Mouse (Mus musculus): ENCODE measurements around the gene Gm28041. TPM values are rescaled to one million over a fixed set of nuclear protein-coding genes. Genes with fewer than 3 reads are reported as not detected.

Gene Gm28041
- 3.4 TPM for total RNA-seq (2023)

GRCm38 (mm10) chr13:67375050-67375911 lies at the start of gene Gm28041, which contains the start of gene Zfp456:
Gene Gm28041, minus strand, starts transcription at chr13:67375733.
Gene Zfp456, minus strand, starts transcription at chr13:67375810.

GRCm38 (mm10) chr13:67421207-67421857 lies 45.8 kb upstream of the Gm28041 start, which contains the start of gene Zfp459:
Gene Zfp459, minus strand, starts transcription at chr13:67421418.

GRCm38 (mm10) chr13:67399183-67399903 lies 23.8 kb upstream of the Gm28041 start, which contains the start of gene Zfp429:
Gene Zfp429, minus strand, starts transcription at chr13:67399819.

GRCm38 (mm10) chr13:67360131-67360744 lies 15.3 kb downstream of the Gm28041 start, which contains the start of the genes Gm28044 and Zfp953:
Gene Gm28044, minus strand, starts transcription at chr13:67360536.
Gene Zfp953, minus strand, starts transcription at chr13:67360605.

GRCm38 (mm10) chr13:67332019-67332724 lies 43.4 kb downstream of the Gm28041 start, which contains the start of gene Zfp595:
Gene Zfp595, minus strand, starts transcription at chr13:67332570.

GRCm38 (mm10) chr13:67305822-67306672 lies 69.5 kb downstream of the Gm28041 start, which contains the start of gene Zfp457:
Gene Zfp457, minus strand, starts transcription at chr13:67306485.

Other genes starting within 250 kb of the Gm28041 start
- 8.6 TPM for gene Rsl1, start 202.6 kb downstream of the Gm28041 start, total RNA-seq (2023)
- gene Zfp455, start 181.2 kb downstream of the Gm28041 start, total RNA-seq (2023), result 1.3 TPM
- 2.2 TPM for gene Zfp458, start 97.3 kb downstream of the Gm28041 start, total RNA-seq (2023)
- gene Zfp457, start 69.2 kb downstream of the Gm28041 start, total RNA-seq (2023), result 1.4 TPM
- 12.2 TPM for gene Zfp595, start 43.2 kb downstream of the Gm28041 start, total RNA-seq (2023)
- not detected for gene Gm28044, start 15.2 kb downstream of the Gm28041 start, total RNA-seq (2023)
- gene Zfp953, start 15.1 kb downstream of the Gm28041 start, total RNA-seq (2023), result 9.0 TPM
- 7.4 TPM for gene Zfp456, start 77 bp upstream of the Gm28041 start, total RNA-seq (2023)
- 19.0 TPM for gene Zfp429, start 24.1 kb upstream of the Gm28041 start, total RNA-seq (2023)
- gene Zfp459, start 45.7 kb upstream of the Gm28041 start, total RNA-seq (2023), result 3.3 TPM
- gene Zfp874a, start 75.9 kb upstream of the Gm28041 start, total RNA-seq (2023), result 14.4 TPM
- gene Zfp874b, start 108.5 kb upstream of the Gm28041 start, total RNA-seq (2023), result 25.2 TPM
- 13.9 TPM for gene Zfp58, start 124.8 kb upstream of the Gm28041 start, total RNA-seq (2023)
- gene Gm26965, start 150.4 kb upstream of the Gm28041 start, total RNA-seq (2023), result not detected
- gene Zfp87, start 150.4 kb upstream of the Gm28041 start, total RNA-seq (2023), result 21.2 TPM
- gene Zfp748, start 178.1 kb upstream of the Gm28041 start, total RNA-seq (2023), result 12.6 TPM
- gene Zfp729b, start 234.0 kb upstream of the Gm28041 start, total RNA-seq (2023), result 19.2 TPM

Measured in CD8-positive naive resting alpha-beta T cell, adult 57 days (primary cell).